In genomic region chr8:85840657-85841488, GRCm38 (mm10) we compare ENCODE assay signal across 8 mouse cellular contexts. TPM values are rescaled to one million over a fixed set of nuclear protein-coding genes. Genes with fewer than 3 reads are reported as not detected.
DNase-seq lines count a peak whose midpoint lies in the region; ATAC-seq and TF ChIP-seq lines count a peak whose summit lies in the region.

TSS of gene Itfg1 (minus strand) at chr8:85840921.
TSS of gene Phkb (plus strand) at chr8:85840959.

- H3K9ac ChIP-seq in embryonic facial prominence, embryonic 13.5 days: peak within 1 kb of the TSS; percentile 94
- H3K9ac ChIP-seq in heart, adult 2 months (ENCODE audit: low read depth, low read length): peak within 1 kb of the TSS; percentile 84
- H3K9ac ChIP-seq in limb, embryonic 13.5 days: peak within 1 kb of the TSS; percentile 90
- H3K9ac ChIP-seq in midbrain, embryonic 16.5 days (ENCODE audit: low read depth, low read length): peak within 1 kb of the TSS; percentile 84

- WGBS in embryonic facial prominence, embryonic 13.5 days: under 1% methylated on average over 51 of the region's 54 CpGs
- WGBS in heart, adult 2 months: under 1% methylated on average over 46 of the region's 54 CpGs
- under 1% methylated on average over 54 of the region's 54 CpGs for WGBS in limb, embryonic 13.5 days
- WGBS in midbrain, embryonic 16.5 days: under 1% methylated on average over 51 of the region's 54 CpGs

- peak; percentile 97 for ATAC-seq in embryonic facial prominence, embryonic 13.5 days (ENCODE audit: insufficient number of reproducible peaks, insufficient read depth, low FRiP score, low TSS enrichment, low read depth)
- ATAC-seq in limb, embryonic 13.5 days (ENCODE audit: low FRiP score, low read depth): peak; percentile 97
- peak; percentile 98 for ATAC-seq in midbrain, embryonic 16.5 days

- peak within 1 kb of the TSS; percentile 81 for H3K4me2 ChIP-seq in embryonic facial prominence, embryonic 13.5 days
- H3K4me2 ChIP-seq in limb, embryonic 13.5 days (replicated peaks): peak within 1 kb of the TSS; percentile 84
- H3K4me2 ChIP-seq in midbrain, embryonic 16.5 days (ENCODE audit: low read length): peak within 1 kb of the TSS; percentile 82

- no peaks in the 10 kb centered on the region for H3K9me3 ChIP-seq in embryonic facial prominence, embryonic 13.5 days
- H3K9me3 ChIP-seq in limb, embryonic 13.5 days: no peaks in the 10 kb centered on the region
- 0 out of 2 replicates have a peak, but pooled peaks cover 2% of the 10 kb centered on the region for H3K9me3 ChIP-seq in midbrain, embryonic 16.5 days (replicated peaks; ENCODE audit: control insufficient read depth, low read length, poor library complexity, severe bottlenecking)

- DNase-seq in 3134 (ENCODE audit: extremely low read depth, insufficient read length, low spot score): peak; percentile 93
- DNase-seq in adrenal gland, postnatal 36 days: peak; percentile 92 to 97
- peak; percentile 93 to 97 for DNase-seq in heart, adult 2 months
- peak; percentile 84 to 89 for DNase-seq in kidney, adult 8-10 months
- peak; percentile 95 to 97 for DNase-seq in spleen, postnatal 10 days (ENCODE audit: low spot score in 2 of 2)

- TF ChIP-seq CTCF in heart, adult 2 months (IDR thresholded peaks at IDR 0.05): 0 out of 2 replicates have a peak, but pooled peaks have one; percentile 10

- peaks cover 15% of the 10 kb centered on the region for H3K36me3 ChIP-seq in embryonic facial prominence, embryonic 13.5 days
- peaks cover 8% of the 10 kb centered on the region for H3K36me3 ChIP-seq in heart, adult 2 months (ENCODE audit: control insufficient read depth, insufficient read depth, low read length)
- H3K36me3 ChIP-seq in limb, embryonic 13.5 days: peaks cover 12% of the 10 kb centered on the region
- no peaks in the 10 kb centered on the region; the same call in 1 of the 2 replicates for H3K36me3 ChIP-seq in midbrain, embryonic 16.5 days (ENCODE audit: control insufficient read depth, insufficient read depth, low read length)

- H3K4me3 ChIP-seq in embryonic facial prominence, embryonic 13.5 days: peak within 1 kb of the TSS; percentile 90
- peak within 1 kb of the TSS; percentile 94 for H3K4me3 ChIP-seq in heart, adult 2 months
- H3K4me3 ChIP-seq in limb, embryonic 13.5 days: peak within 1 kb of the TSS; percentile 86
- H3K4me3 ChIP-seq in midbrain, embryonic 16.5 days (ENCODE audit: low read depth, low read length): peak within 1 kb of the TSS; percentile 73

- intact Hi-C loops in heart, adult 2 months (cut with DNase I): loop anchor here (5.0 kb wide), 1 partner anchor 139 kb away; the partner anchor contains the start of gene Neto2

- TF ChIP-seq POLR2A in heart, adult 2 months (IDR thresholded peaks at IDR 0.05; ENCODE audit: insufficient read depth, low read depth, low read length): peak; percentile 60

- peaks cover 12% of the 10 kb centered on the region for H3K4me1 ChIP-seq in embryonic facial prominence, embryonic 13.5 days
- H3K4me1 ChIP-seq in heart, adult 2 months (ENCODE audit: control insufficient read depth, insufficient read depth, low read length): peaks cover 3% of the 10 kb centered on the region
- peaks cover 14% of the 10 kb centered on the region for H3K4me1 ChIP-seq in limb, embryonic 13.5 days
- peaks cover 16% of the 10 kb centered on the region for H3K4me1 ChIP-seq in midbrain, embryonic 16.5 days (ENCODE audit: control insufficient read depth, insufficient read depth, low read length)

- H3K27me3 ChIP-seq in embryonic facial prominence, embryonic 13.5 days: no peaks in the 10 kb centered on the region
- no peaks in the 10 kb centered on the region for H3K27me3 ChIP-seq in heart, adult 2 months (ENCODE audit: control insufficient read depth, insufficient read depth, low read length)
- no peaks in the 10 kb centered on the region for H3K27me3 ChIP-seq in limb, embryonic 13.5 days
- H3K27me3 ChIP-seq in midbrain, embryonic 16.5 days (ENCODE audit: control insufficient read depth, insufficient read depth, low read depth, low read length): no peaks in the 10 kb centered on the region

- peak within 1 kb of the TSS; percentile 95 for H3K27ac ChIP-seq in embryonic facial prominence, embryonic 13.5 days
- H3K27ac ChIP-seq in heart, adult 2 months: peak within 1 kb of the TSS; percentile 100
- H3K27ac ChIP-seq in limb, embryonic 13.5 days: peak within 1 kb of the TSS; percentile 95
- peak within 1 kb of the TSS; percentile 97 for H3K27ac ChIP-seq in midbrain, embryonic 16.5 days (ENCODE audit: low read length)

- TF ChIP-seq EP300 in heart, adult 2 months (IDR thresholded peaks at IDR 0.05; ENCODE audit: insufficient read depth, low read depth, low read length): 0 out of 2 replicates have a peak, but pooled peaks have one; percentile 4

- no peaks in the 10 kb centered on the region for H3K79me2 ChIP-seq in heart, adult 2 months (replicated peaks; ENCODE audit: control insufficient read depth, insufficient read depth, low read length)

RNA-seq across cellular contexts. Expression of gene Itfg1, which starts in this region (rescaled TPM):
- total RNA-seq in adrenal gland, postnatal 36 days (2021): 10 to 100 TPM; 68.0 to 71.6 TPM
- 72.2 and 73.7 TPM in 2 replicates for polyA plus RNA-seq in embryonic facial prominence, embryonic 13.5 days (2015; fragmentation: Nextera tagmentation; extraction: Ambion mirVana)
- 10 to 100 TPM; 45.9 to 46.9 TPM for total RNA-seq in heart, adult 2 months (2021)
- polyA plus RNA-seq in heart, adult 2 months (2012; rRNA removed): 13.9 and 24.5 TPM in 2 replicates
- 73.8 TPM in 2 replicates for polyA plus RNA-seq in limb, embryonic 13.5 days (2015; fragmentation: Nextera tagmentation; extraction: Ambion mirVana)
- polyA plus RNA-seq in midbrain, embryonic 16.5 days (2015; fragmentation: Nextera tagmentation; extraction: Ambion mirVana): 210 and 222 TPM in 2 replicates

RNA-seq across cellular contexts. Expression of gene Phkb, which starts in this region (rescaled TPM):
- total RNA-seq in adrenal gland, postnatal 36 days (2021): 10 to 100 TPM; 53.4 to 67.5 TPM
- 46.8 and 55.2 TPM in 2 replicates for polyA plus RNA-seq in embryonic facial prominence, embryonic 13.5 days (2015; fragmentation: Nextera tagmentation; extraction: Ambion mirVana)
- 10 to 100 TPM; 48.0 to 61.3 TPM for total RNA-seq in heart, adult 2 months (2021)
- polyA plus RNA-seq in heart, adult 2 months (2012; rRNA removed): 12.7 and 24.0 TPM in 2 replicates
- 58.9 and 60.0 TPM in 2 replicates for polyA plus RNA-seq in limb, embryonic 13.5 days (2015; fragmentation: Nextera tagmentation; extraction: Ambion mirVana)
- 32.6 and 37.2 TPM in 2 replicates for polyA plus RNA-seq in midbrain, embryonic 16.5 days (2015; fragmentation: Nextera tagmentation; extraction: Ambion mirVana)

Comparison
In these comparisons a context has a peak if more than half of its experiments do, and no peak if none do; other contexts are left out.
1. Peak in every context shown above with its lines: DNase-seq, ATAC-seq, H3K4me3 ChIP-seq and H3K27ac ChIP-seq.